Mouse (Mus musculus) hindlimb bud, embryonic 11.5 days (tissue): ENCODE measurements around the gene Sult1c1.
"Not testable (repeated sequence)": the region's sequence is repeated elsewhere in the genome, so short reads cannot be mapped to it uniquely, and the experiment has no call there.

Experiments used
- DNase-seq: peaks from one replicate; pipeline ENCODE4 v3.0.0-alpha.2; 2012; ENCODE audit warnings: low read depth, low spot score; ENCODE audit errors: extremely low spot score

Gene Sult1c1

DNA sequence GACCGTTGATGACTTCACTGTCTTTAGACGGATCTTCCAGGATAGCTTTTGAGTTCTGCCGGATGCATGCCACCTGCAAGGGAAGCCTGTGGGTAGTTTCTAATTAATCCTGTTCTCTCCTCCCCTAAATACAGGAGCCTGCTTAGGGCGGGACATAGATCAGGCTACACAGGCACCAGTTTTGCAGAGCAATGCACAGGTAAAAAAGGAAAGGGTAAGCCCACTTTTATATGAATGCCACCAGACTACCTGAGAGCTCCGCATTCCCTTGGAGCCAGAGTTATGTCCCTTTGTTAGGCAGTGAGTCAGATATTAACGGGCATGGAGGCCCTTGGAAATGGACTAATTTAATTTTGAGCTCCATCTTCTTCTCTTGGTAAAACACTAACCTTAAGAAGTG lies at the start of gene Sult1c1:
Gene Sult1c1 (minus strand): TSS at position 101 of the 400 bp plus-strand sequence.
- DNase-seq: no peak

DNA sequence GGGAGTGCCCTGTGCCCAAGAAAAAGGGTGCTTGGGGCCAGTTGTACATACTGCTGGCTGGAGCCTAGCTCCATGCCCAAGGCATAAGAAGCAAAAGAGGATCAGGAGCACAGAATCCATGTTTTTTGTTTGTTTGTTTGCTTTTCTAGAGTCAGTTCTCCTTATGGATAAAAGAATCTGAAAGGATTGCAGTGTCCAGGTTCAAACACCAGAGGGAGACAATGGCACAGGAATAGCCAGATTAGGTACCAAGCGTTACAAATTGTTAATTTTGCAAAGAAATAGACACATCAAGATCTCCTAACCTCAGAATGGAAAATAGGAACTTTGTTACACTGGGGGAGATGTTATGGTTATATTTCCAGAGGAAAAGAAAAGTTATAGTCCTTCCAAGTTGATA lies 23.7 kb upstream of the Sult1c1 start:
- DNase-seq: peak; percentile 12

DNA sequence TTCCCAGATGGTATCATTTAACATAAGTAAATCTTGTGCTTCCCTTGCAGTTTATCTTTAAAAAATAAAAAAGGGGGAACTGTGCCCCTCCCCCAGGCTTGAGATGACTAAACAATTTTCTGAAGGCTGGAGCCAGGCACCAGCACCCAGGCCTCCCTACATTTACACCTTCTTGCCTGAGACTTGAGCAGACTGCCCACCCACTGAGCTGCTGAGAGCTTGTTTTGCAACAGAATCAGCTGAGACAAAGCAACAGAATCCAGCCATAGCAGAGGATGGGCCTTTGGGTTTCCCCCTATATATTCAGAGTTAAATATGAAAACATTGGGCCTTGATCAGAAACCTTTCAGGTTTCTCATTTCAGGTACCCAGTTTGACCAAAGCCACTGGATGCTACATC lies 20.7 kb upstream of the Sult1c1 start:
- no peak for DNase-seq

DNA sequence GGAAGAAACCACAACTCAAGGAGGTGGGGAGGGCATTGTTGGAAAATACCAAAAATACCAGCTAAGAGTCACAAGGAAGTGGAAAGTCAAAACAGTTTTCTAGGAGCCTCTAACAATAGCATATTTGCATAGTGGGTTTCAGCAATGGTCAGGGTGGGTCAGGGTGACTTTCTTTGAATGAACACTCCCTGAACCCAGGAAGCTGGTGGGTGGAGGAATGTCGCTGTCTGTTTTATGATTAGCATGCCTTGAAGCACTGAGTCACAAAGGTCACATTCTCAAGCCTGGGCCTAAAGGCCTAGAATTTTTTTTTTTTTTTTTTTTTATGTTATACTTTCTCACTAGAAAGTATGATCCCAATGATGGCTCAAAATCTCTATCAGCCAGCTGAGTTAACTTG lies 20.1 kb upstream of the Sult1c1 start:
- not testable (repeated sequence) for DNase-seq

DNA sequence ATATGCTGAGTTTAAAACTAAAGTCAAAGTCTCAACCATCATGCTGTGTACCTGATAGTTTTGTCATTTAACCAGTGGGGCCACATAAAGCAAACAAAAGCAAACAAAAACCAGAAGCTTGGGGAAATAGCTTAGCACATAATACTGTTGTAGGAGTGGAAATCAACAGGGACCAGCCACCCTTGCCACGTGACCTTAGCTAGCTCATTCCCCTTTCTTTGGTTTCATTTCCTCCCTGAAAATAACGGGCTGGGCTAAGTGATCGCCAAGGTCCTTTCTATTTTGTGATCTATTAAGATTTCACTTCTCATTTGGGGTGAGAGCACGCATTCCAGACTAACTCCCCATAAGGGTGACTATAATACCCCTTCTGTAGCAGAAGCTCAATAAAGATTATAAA lies 13.0 kb upstream of the Sult1c1 start:
- no peak for DNase-seq

DNA sequence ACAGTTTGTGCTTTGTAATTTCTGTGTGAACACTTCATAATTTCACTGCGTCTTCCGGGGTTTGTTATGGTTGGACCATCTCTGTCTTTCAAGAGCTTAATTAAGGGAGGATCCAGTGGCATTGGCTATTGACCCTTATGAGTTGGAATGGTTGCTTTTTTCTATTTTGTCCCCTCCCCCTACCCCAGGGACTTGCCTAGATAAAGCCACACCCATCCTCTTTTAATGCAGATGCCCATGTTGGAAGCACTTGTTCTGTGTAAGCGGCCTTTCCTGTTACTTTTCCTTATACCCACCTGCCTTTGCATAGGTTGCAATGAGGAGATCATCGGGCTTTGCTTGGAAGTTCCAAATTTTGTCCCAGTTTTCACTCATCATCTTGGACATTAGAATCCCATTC lies 16.9 kb downstream of the Sult1c1 start:
- DNase-seq: no peak

DNA sequence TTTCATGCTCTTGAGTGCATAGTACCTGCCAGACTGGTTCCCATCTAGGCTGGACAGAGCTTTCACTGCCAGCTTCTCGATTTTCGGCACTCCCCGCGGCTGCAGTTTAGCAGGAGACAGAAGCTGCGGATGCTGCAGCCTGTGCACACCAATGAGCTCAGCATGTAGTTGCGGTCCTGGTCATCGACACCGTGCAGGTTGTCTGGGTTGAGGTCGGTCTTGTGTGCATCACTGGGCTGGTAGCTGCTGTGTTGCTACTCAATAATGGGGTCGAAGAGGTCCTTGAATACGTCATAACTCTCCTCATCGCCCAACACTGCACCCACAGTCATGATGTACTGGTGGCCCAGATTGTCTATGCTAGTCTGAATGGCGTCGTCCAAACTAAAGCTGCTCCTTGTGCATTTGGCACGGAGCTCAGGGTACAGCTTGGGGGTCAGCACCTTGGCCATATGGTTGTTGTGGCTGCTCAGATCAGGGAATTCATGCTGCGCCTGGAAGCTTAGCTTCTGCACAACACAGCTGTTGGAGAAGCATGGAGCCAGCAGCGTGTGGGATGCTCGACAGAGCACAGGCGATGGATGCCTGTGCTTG lies 48.8 kb downstream of the Sult1c1 start:
- DNase-seq: no peak

DNA sequence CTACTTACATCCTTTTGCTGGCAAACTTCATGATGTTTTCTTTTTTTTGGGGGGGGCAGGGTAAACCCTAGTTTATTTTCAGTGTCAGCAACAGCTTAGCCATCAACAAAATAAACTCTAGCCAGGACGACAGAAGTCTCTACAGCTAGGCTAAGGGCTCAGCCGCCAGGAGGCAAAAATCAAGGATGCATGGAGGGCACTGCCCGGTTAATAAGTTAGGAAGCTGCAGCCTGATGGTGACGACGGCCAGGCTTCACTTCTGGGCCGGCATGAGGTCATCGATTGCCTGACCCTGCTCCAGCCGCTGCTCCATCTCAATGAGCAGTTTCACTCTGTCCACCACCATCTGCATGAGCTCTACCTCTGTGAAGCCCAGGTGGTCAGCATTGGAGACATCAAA lies 49.7 kb downstream of the Sult1c1 start:
- DNase-seq: no peak
